Mouse (Mus musculus): ENCODE data around the gene Mta2. TPM values are rescaled to one million over a fixed set of nuclear protein-coding genes. Genes with fewer than 3 reads are reported as not detected.

The Mta2 gene
- polyA plus RNA-seq, 1 experiment from 2014 or later = 91.3 TPM

Other genes with a start within 250 kb of the Mta2 start
- gene Slc3a2, start 218.5 kb upstream of the Mta2 start, polyA plus RNA-seq (2015; fragmentation: Nextera tagmentation; extraction: Ambion mirVana) = 183 and 191 TPM in 2 replicates
- 89.6 and 92.0 TPM in 2 replicates for gene Wdr74, start 206.0 kb upstream of the Mta2 start, polyA plus RNA-seq (2015; fragmentation: Nextera tagmentation; extraction: Ambion mirVana)
- gene 1700092M07Rik, start 201.2 kb upstream of the Mta2 start, polyA plus RNA-seq (2015; fragmentation: Nextera tagmentation; extraction: Ambion mirVana) = 1.5 and 1.6 TPM in 2 replicates
- gene Stx5a, start 200.5 kb upstream of the Mta2 start, polyA plus RNA-seq (2015; fragmentation: Nextera tagmentation; extraction: Ambion mirVana) = 109 and 119 TPM in 2 replicates
- 120 and 140 TPM in 2 replicates for gene Nxf1, start 184.8 kb upstream of the Mta2 start, polyA plus RNA-seq (2015; fragmentation: Nextera tagmentation; extraction: Ambion mirVana)
- 200 and 220 TPM in 2 replicates for gene Tmem223, start 170.9 kb upstream of the Mta2 start, polyA plus RNA-seq (2015; fragmentation: Nextera tagmentation; extraction: Ambion mirVana)
- gene Tmem179b, start 167.4 kb upstream of the Mta2 start, polyA plus RNA-seq (2015; fragmentation: Nextera tagmentation; extraction: Ambion mirVana) = 30.4 and 32.1 TPM in 2 replicates
- 31.7 and 33.1 TPM in 2 replicates for gene Taf6l, start 155.5 kb upstream of the Mta2 start, polyA plus RNA-seq (2015; fragmentation: Nextera tagmentation; extraction: Ambion mirVana)
- gene Polr2g, start 143.3 kb upstream of the Mta2 start, polyA plus RNA-seq (2015; fragmentation: Nextera tagmentation; extraction: Ambion mirVana) = 136 and 147 TPM in 2 replicates
- gene Zbtb3, start 139.3 kb upstream of the Mta2 start, polyA plus RNA-seq (2015; fragmentation: Nextera tagmentation; extraction: Ambion mirVana) = 8.0 and 8.1 TPM in 2 replicates
- gene Ttc9c, start 122.5 kb upstream of the Mta2 start, polyA plus RNA-seq (2015; fragmentation: Nextera tagmentation; extraction: Ambion mirVana) = 51.6 and 54.3 TPM in 2 replicates
- gene Hnrnpul2, start 121.9 kb upstream of the Mta2 start, polyA plus RNA-seq (2015; fragmentation: Nextera tagmentation; extraction: Ambion mirVana) = 5.1 and 5.8 TPM in 2 replicates
- gene AC129217.1, start 112.1 kb upstream of the Mta2 start, polyA plus RNA-seq (2015; fragmentation: Nextera tagmentation; extraction: Ambion mirVana) = not detected in 2 replicates
- 117 TPM in 2 replicates for gene Bscl2, start 104.4 kb upstream of the Mta2 start, polyA plus RNA-seq (2015; fragmentation: Nextera tagmentation; extraction: Ambion mirVana)
- 477 and 526 TPM in 2 replicates for gene Gng3, start 102.7 kb upstream of the Mta2 start, polyA plus RNA-seq (2015; fragmentation: Nextera tagmentation; extraction: Ambion mirVana)
- 0.94 and 1.2 TPM in 2 replicates for gene Lrrn4cl, start 91.1 kb upstream of the Mta2 start, polyA plus RNA-seq (2015; fragmentation: Nextera tagmentation; extraction: Ambion mirVana)
- 147 and 151 TPM in 2 replicates for gene Ubxn1, start 70.4 kb upstream of the Mta2 start, polyA plus RNA-seq (2015; fragmentation: Nextera tagmentation; extraction: Ambion mirVana)
- 58.5 and 61.5 TPM in 2 replicates for gene Uqcc3, start 61.0 kb upstream of the Mta2 start, polyA plus RNA-seq (2015; fragmentation: Nextera tagmentation; extraction: Ambion mirVana)
- gene Lbhd1, start 58.1 kb upstream of the Mta2 start, polyA plus RNA-seq (2015; fragmentation: Nextera tagmentation; extraction: Ambion mirVana) = 27.5 and 35.0 TPM in 2 replicates
- not detected in 2 replicates for gene Gm49403, start 57.9 kb upstream of the Mta2 start, polyA plus RNA-seq (2015; fragmentation: Nextera tagmentation; extraction: Ambion mirVana)
- gene 1810009A15Rik, start 53.0 kb upstream of the Mta2 start, polyA plus RNA-seq (2015; fragmentation: Nextera tagmentation; extraction: Ambion mirVana) = 44.3 and 46.5 TPM in 2 replicates
- gene Gm49416, start 52.9 kb upstream of the Mta2 start, polyA plus RNA-seq (2015; fragmentation: Nextera tagmentation; extraction: Ambion mirVana) = not detected in 2 replicates
- 31.1 and 35.2 TPM in 2 replicates for gene Ints5, start 48.9 kb upstream of the Mta2 start, polyA plus RNA-seq (2015; fragmentation: Nextera tagmentation; extraction: Ambion mirVana)
- 72.1 and 84.5 TPM in 2 replicates for gene Ganab, start 43.8 kb upstream of the Mta2 start, polyA plus RNA-seq (2015; fragmentation: Nextera tagmentation; extraction: Ambion mirVana)
- 98.3 and 99.5 TPM in 2 replicates for gene B3gat3, start 21.5 kb upstream of the Mta2 start, polyA plus RNA-seq (2015; fragmentation: Nextera tagmentation; extraction: Ambion mirVana)
- 2.9 and 3.0 TPM in 2 replicates for gene Rom1, start 12.5 kb upstream of the Mta2 start, polyA plus RNA-seq (2015; fragmentation: Nextera tagmentation; extraction: Ambion mirVana)
- gene Eml3, start 12.3 kb upstream of the Mta2 start, polyA plus RNA-seq (2015; fragmentation: Nextera tagmentation; extraction: Ambion mirVana) = 10.3 and 11.3 TPM in 2 replicates
- gene Tut1, start 12.0 kb downstream of the Mta2 start, polyA plus RNA-seq (2015; fragmentation: Nextera tagmentation; extraction: Ambion mirVana) = 23.9 and 26.3 TPM in 2 replicates
- gene Eef1g, start 25.2 kb downstream of the Mta2 start, polyA plus RNA-seq (2015; fragmentation: Nextera tagmentation; extraction: Ambion mirVana) = 284 and 301 TPM in 2 replicates
- gene Ahnak, start 47.4 kb downstream of the Mta2 start, polyA plus RNA-seq (2015; fragmentation: Nextera tagmentation; extraction: Ambion mirVana) = 3.5 and 4.8 TPM in 2 replicates
- not detected in 2 replicates for gene Scgb1a1, start 146.1 kb downstream of the Mta2 start, polyA plus RNA-seq (2015; fragmentation: Nextera tagmentation; extraction: Ambion mirVana)
- gene Asrgl1, start 193.8 kb downstream of the Mta2 start, polyA plus RNA-seq (2015; fragmentation: Nextera tagmentation; extraction: Ambion mirVana) = 34.1 and 44.9 TPM in 2 replicates

Data from hindbrain, embryonic 16.5 days (tissue).